Mouse (Mus musculus) hindbrain, embryonic 11.5 days (tissue): ENCODE measurements around the gene Dhx30. TPM values are rescaled to one million over a fixed set of nuclear protein-coding genes. Genes with fewer than 3 reads are reported as not detected.
"Not testable (repeated sequence)": the region's sequence is repeated elsewhere in the genome, so short reads cannot be mapped to it uniquely, and the experiment has no call there.

Source experiments
- ATAC-seq: fragments of 200-750 bp; cut with Nextera tagmentation; 2 replicates; pipeline ENCODE4 v1.8.0; 2017; ENCODE audit warnings: mild to moderate bottlenecking, moderate TSS enrichment, moderate library complexity; ENCODE audit not compliant: low FRiP score
- DNase-seq: peaks from one replicate; pipeline ENCODE4 v3.0.0-alpha.2; 2015; ENCODE audit warnings: low spot score
- H3K27ac ChIP-seq: fragments of 300-500 bp; sonication (generic); 2 replicates; pipeline ENCODE4 v1.5.1; 2014; ENCODE audit warnings: mild to moderate bottlenecking, low read depth, low read length
- H3K27me3 ChIP-seq: fragments of 300-500 bp; sonication (generic); 2 replicates; pipeline ENCODE4 v1.6.1; 2014; ENCODE audit warnings: mild to moderate bottlenecking, low read length, moderate library complexity, mixed read lengths; ENCODE audit not compliant: control insufficient read depth, insufficient read depth
- H3K36me3 ChIP-seq: fragments of 300-500 bp; sonication (generic); 2 replicates; pipeline ENCODE4 v1.6.1; 2014; ENCODE audit warnings: mild to moderate bottlenecking, low read length, moderate library complexity, mixed read lengths; ENCODE audit not compliant: control insufficient read depth, insufficient read depth
- H3K4me1 ChIP-seq: fragments of 300-500 bp; sonication (generic); replicated peaks from 2 replicates; pipeline ENCODE4 v1.6.1; 2014; ENCODE audit warnings: low read length, mixed read lengths; ENCODE audit not compliant: control insufficient read depth, insufficient read depth
- H3K4me2 ChIP-seq: fragments of 300-500 bp; sonication (generic); replicated peaks from 2 replicates; pipeline ENCODE4 v1.6.1; 2014; ENCODE audit warnings: mild to moderate bottlenecking, low read depth, low read length
- H3K4me3 ChIP-seq: fragments of 300-500 bp; sonication (generic); 2 replicates; pipeline ENCODE4 v1.5.1; 2014; ENCODE audit warnings: low read depth, low read length
- H3K9ac ChIP-seq: fragments of 300-500 bp; sonication (generic); 2 replicates; pipeline ENCODE4 v1.6.1; 2014; ENCODE audit warnings: low read depth, low read length
- H3K9me3 ChIP-seq: fragments of 300-500 bp; sonication (generic); 2 replicates; pipeline ENCODE4 v1.6.1; 2016; ENCODE audit warnings: low read length; ENCODE audit not compliant: control insufficient read depth
- WGBS: fragments of 180-500 bp; shearing (Covaris S2); extraction: QIAGEN DNeasy Blood & Tissue Kit; methylation state at CpG from one replicate; pipeline ENCODE4 v1.1.7; 2014; 5-methylcytosine and 5-hydroxymethylcytosine counted together
- polyA plus RNA-seq: library from polyadenylated mRNA; unstranded; fragments of >200 nt; fragmentation: Nextera tagmentation; extraction: Ambion mirVana; gene quantifications from 2 replicates; pipeline ENCODE4 v1.2.1, GENCODE M21; 2014

Gene Dhx30
- polyA plus RNA-seq: 148 and 156 TPM in 2 replicates

DNA sequence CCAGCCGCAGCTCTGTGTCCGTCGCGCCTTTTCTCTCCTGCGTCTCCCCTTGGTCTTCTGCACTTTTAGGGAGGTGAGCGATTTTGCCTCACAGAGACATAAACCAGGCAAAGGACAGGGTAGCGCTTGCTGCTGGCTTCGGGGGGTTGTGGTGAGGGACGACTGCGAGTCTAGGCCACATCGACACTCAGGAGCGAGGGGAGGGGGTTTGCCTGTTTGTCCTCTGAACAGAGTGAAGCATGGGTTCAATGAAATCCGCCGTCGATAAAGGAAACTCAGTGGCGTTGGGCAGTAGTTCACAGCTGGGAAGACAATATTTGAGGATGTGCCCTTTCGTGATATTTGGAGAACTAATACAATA is at the start of gene Dhx30:
Dhx30 (minus strand) TSS at position 52 of the 361 bp plus-strand sequence.
- Histone ChIP-seq H3K4me1 (peaks cover 3% of the 10 kb centered on the region; the same call in 1 of the 2 replicates), H3K4me3 (peak within 1 kb of the TSS; percentile 89), H3K27ac (peak within 1 kb of the TSS; percentile 95), H3K4me2 (peak within 1 kb of the TSS; percentile 67), H3K27me3 (no peaks in the 10 kb centered on the region), H3K9me3 (no peaks in the 10 kb centered on the region), H3K36me3 (peaks cover 3% of the 10 kb centered on the region; the same call in 1 of the 2 replicates), H3K9ac (peak within 1 kb of the TSS; percentile 88)
- ATAC-seq (peak; percentile 22), DNase-seq (no peak)
- under 1% methylated on average over 17 of the region's 17 CpGs for WGBS

DNA sequence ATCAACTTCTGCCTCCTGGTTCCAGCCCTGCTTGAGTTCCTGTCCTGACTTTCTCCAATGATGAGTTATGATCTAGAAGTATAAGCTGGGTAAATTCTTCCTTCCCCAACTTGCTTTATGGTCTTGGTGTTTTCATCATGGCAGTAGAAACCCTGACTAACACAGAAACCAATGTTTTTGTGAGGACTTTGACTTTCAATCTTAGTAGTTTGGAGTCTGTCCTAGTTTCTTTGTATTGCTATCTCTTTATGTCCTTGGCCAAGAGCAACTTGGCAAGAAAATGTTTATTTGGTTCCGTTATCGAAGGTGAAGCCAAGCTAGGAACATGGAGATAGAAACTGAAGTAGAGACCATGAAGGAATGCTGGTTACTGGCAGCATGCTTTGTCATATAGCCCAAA is 45.4 kb upstream of the Dhx30 start:
- no peaks in the 10 kb centered on the region for H3K9me3 ChIP-seq
- H3K4me1 ChIP-seq: no peaks in the 10 kb centered on the region
- 94% methylated on average over 2 of the region's 2 CpGs for WGBS
- H3K36me3 ChIP-seq: peaks cover 14% of the 10 kb centered on the region; the same call in 1 of the 2 replicates
- no peak overlapping the region for H3K4me3 ChIP-seq
- H3K27me3 ChIP-seq: no peaks in the 10 kb centered on the region
- DNase-seq (no peak), ATAC-seq (no peak)
- H3K9ac ChIP-seq: no peak overlapping the region
- no peak overlapping the region for H3K27ac ChIP-seq
- no peak overlapping the region for H3K4me2 ChIP-seq

DNA sequence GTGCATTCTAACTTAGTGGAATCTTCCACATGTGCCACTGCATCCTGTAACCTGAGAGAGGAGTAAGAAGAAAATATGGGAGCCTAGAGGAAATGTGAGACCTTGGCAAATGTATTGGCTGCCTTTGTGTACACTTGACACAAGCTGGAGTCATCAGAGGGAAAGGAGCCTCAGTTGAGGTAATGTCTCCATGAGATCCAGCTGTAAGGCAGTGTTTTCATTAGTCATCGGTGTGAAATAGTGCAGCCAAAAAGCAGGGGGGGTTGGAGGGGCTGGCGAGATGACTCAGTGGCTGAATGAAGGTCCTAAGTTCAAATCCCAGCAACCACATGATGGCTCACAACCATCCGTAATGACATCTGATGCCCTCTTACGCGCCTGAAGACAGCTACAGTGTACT is 44.8 kb upstream of the Dhx30 start:
- H3K9ac ChIP-seq: no peak overlapping the region
- no peaks in the 10 kb centered on the region for H3K4me1 ChIP-seq
- H3K9me3 ChIP-seq: no peaks in the 10 kb centered on the region
- no peak overlapping the region for H3K4me2 ChIP-seq
- no peak for DNase-seq
- no peak overlapping the region for H3K27ac ChIP-seq
- no peak for ATAC-seq
- no peak overlapping the region for H3K4me3 ChIP-seq
- WGBS: 88% methylated on average over 5 of the region's 5 CpGs
- no peaks in the 10 kb centered on the region for H3K27me3 ChIP-seq
- H3K36me3 ChIP-seq: peaks cover 16% of the 10 kb centered on the region; the same call in 1 of the 2 replicates

DNA sequence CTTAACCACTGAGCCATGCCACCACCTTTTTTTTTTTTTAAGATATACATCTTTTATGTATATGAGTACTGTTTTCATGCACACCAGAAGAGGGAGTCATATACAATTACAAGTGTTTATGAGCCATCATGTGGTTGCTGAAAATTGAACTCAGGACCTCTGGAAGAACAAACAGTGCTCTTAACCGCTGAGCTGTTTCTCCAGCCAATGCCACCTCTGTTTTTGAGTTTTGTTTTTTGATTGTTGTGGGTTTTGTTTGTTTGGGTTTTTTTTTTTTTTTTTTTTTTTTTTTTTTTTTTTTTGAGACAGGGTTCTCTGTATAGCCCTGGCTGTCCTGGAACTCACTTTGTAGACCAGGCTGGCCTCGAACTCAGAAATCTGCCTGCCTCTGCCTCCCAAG is 42.9 kb upstream of the Dhx30 start:
- H3K4me2 ChIP-seq, H3K9ac ChIP-seq, DNase-seq, H3K4me3 ChIP-seq, H3K9me3 ChIP-seq, H3K27ac ChIP-seq, H3K27me3 ChIP-seq, H3K4me1 ChIP-seq, ATAC-seq: not testable (repeated sequence)
- H3K36me3 ChIP-seq: peaks cover 16% of the 10 kb centered on the region; the same call in 1 of the 2 replicates
- 100% methylated on average over 2 of the region's 2 CpGs for WGBS

DNA sequence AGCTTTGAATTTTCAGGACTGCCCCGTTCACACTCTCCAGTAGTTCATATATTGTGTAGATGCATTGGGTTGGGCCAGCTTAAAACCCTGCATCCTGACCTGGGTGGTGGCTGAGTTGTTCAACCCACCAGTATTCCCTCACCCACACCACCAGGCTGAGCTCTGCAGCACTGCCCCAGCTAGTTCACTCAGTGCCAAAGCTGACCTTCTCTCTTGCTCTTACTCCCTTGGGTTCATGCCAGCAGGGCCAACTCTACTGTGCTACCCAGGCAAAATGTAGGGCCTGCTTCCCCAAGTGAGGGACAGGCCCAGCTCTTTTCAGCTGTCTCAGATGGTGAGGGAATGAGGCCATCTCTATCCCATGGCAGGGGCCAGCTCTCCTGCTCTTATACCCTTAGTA is 41.4 kb upstream of the Dhx30 start:
- 88% methylated on average over 1 of the region's 1 CpGs for WGBS
- Histone ChIP-seq H3K4me2 (no peak overlapping the region), H3K36me3 (peaks cover 9% of the 10 kb centered on the region; the same call in 1 of the 2 replicates)

DNA sequence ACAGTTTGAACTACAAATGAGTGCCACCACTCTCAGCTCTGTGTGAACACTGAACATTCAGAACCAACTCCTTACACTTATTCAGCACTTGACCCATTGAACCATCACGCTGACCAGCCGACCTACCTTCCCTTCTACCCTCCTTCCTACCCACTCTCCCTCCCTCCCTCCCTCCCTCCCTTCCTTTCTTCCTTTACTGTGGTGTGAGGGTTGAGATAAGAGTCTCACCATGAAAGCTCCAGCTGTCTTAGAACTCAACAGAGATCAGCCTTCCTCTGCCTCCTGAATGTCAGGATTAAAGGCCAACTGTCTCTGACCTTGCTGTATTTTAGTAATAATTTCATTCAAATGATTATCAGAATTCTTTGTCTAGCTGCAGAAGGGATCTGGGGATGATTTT is 31.0 kb upstream of the Dhx30 start:
- H3K36me3 ChIP-seq: peaks cover 17% of the 10 kb centered on the region
- no peaks in the 10 kb centered on the region for H3K4me1 ChIP-seq
- WGBS: 95% methylated on average over 2 of the region's 2 CpGs
- ATAC-seq (no peak), DNase-seq (no peak)
- H3K9me3 ChIP-seq: no peaks in the 10 kb centered on the region
- no peak overlapping the region for H3K27ac ChIP-seq
- H3K4me3 ChIP-seq: no peak overlapping the region
- H3K27me3 ChIP-seq: no peaks in the 10 kb centered on the region
- no peak overlapping the region for H3K4me2 ChIP-seq
- no peak overlapping the region for H3K9ac ChIP-seq

More for the DNA sequence above, 41.4 kb upstream of the Dhx30 start:
- no peak overlapping the region for H3K9ac ChIP-seq
- no peaks in the 10 kb centered on the region for H3K27me3 ChIP-seq
- no peak overlapping the region for H3K27ac ChIP-seq
- H3K9me3 ChIP-seq: no peaks in the 10 kb centered on the region
- H3K4me1 ChIP-seq: no peaks in the 10 kb centered on the region
- DNase-seq (no peak), ATAC-seq (no peak)
- no peak overlapping the region for H3K4me3 ChIP-seq

DNA sequence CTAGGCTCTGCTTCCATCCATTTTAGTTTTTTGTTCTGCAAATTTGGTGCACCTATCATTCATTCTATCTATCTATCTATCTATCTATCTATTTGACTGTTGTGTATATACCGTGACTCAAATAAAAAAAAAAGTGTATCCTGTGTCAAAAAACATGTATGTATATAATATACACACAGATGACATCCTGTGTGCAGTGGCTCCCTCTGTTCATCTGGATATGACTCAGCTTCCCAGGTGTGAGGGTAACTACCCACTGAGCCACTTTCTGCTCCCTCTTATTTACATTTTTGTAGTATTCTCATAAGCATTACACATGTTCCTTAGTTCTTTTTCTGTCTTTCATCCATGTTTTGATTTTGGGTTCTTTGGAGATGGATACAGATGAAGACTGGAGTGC is 24.5 kb upstream of the Dhx30 start:
- Histone ChIP-seq H3K4me2 (no peak overlapping the region), H3K27ac (no peak overlapping the region), H3K9me3 (no peaks in the 10 kb centered on the region), H3K36me3 (peaks cover 12% of the 10 kb centered on the region), H3K4me3 (no peak overlapping the region), H3K9ac (no peak overlapping the region), H3K27me3 (no peaks in the 10 kb centered on the region), H3K4me1 (no peaks in the 10 kb centered on the region)
- DNase-seq: no peak
- WGBS: 98% methylated on average over 1 of the region's 1 CpGs
- ATAC-seq: no peak

DNA sequence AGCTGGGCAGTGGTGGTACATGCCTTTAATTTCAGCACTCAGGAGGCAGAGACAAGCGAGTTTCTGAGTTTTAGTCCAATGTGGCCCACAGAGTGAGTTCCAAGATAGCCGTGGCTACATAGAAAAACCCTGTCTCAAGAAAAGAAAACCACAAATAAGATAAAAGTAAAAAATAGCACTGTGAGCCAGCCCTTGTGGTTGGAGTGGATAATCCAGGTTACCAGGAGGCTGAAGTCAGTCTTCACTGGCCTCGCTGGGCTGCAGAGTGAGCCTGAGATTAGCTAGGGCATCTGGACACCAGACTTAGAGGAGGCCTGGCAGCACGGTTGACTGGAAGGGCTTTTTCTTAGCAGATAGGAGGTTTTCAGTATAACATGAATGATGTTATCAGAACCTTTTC is 21.5 kb upstream of the Dhx30 start:
- no peak overlapping the region for H3K4me2 ChIP-seq
- no peak overlapping the region for H3K27ac ChIP-seq
- H3K9ac ChIP-seq: no peak overlapping the region
- DNase-seq (no peak), ATAC-seq (no peak)
- no peaks in the 10 kb centered on the region for H3K27me3 ChIP-seq
- H3K4me3 ChIP-seq: no peak overlapping the region
- H3K36me3 ChIP-seq: peaks cover 8% of the 10 kb centered on the region
- 90% methylated on average over 4 of the region's 4 CpGs for WGBS
- no peaks in the 10 kb centered on the region for H3K9me3 ChIP-seq
- no peaks in the 10 kb centered on the region for H3K4me1 ChIP-seq

DNA sequence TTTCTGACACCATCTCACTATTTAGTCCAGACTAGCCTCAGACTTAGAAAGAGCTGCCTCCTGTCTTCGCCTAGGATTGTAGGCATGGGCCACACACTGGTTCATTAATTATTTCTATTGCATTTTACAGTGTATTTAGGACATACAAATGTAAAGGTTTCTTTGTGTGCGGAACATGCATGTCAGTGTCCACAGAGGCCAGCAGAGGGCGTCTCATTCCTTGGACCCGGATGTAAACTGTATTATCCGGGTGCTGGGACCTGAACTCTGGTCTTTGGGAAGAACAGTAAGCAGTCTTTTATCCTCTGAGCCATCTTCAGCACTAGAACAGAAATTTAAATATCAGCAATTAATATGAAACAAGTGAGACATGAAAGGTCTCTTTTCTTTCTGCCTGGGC is 16.5 kb upstream of the Dhx30 start:
- WGBS: 77% methylated on average over 5 of the region's 5 CpGs
- DNase-seq (no peak), ATAC-seq (no peak)
- no peak overlapping the region for H3K4me2 ChIP-seq
- H3K27ac ChIP-seq: no peak overlapping the region
- H3K9ac ChIP-seq: no peak overlapping the region
- no peaks in the 10 kb centered on the region for H3K9me3 ChIP-seq
- H3K36me3 ChIP-seq: no peaks in the 10 kb centered on the region
- 0 out of 2 replicates have a peak, but pooled peaks cover 3% of the 10 kb centered on the region for H3K4me1 ChIP-seq
- no peaks in the 10 kb centered on the region for H3K27me3 ChIP-seq
- H3K4me3 ChIP-seq: no peak overlapping the region
